Mouse (Mus musculus): ENCODE measurements at regions not wholly inside any gene's neighbourhood (a gene's known extent, or its start where the extent isn't known, plus 50 kb on each side); places are given as distances from the start of the nearest gene placed in this dataset.

DNA sequence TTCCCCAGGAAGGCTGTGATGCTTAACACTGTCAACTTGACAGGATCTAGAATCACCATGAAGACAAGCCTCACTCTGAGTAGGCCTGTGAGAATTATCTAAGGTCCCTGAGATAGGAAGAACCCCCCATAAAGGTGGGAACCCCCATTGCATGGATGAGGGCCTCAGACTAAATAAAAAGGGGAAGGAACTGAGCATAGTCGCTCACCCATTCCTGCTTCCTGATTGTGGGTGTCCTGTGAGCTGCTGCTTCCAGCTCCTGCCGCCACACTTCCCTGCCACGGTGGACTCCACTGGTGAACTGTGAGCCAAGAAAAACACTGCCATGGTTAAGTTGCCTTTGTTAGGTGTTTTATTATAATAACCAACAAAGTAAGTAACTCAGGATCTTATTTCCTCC is 86.8 kb upstream of the Frmd6 start:
- TF ChIP-seq POLR2A (IDR thresholded peaks at IDR 0.05; ENCODE audit: control insufficient read depth, extremely low read depth, insufficient read depth, low read length, poor library complexity) = no peak
- TF ChIP-seq CTCF (IDR thresholded peaks at IDR 0.05; ENCODE audit: borderline replicate concordance, control insufficient read depth, extremely low read depth, insufficient read depth, low read length, poor library complexity) = no peak

All from thymus, adult 2 months (tissue).